Mouse (Mus musculus) spleen, adult 2 months (tissue): ENCODE results near the gene Cd83. TPM values are rescaled to one million over a fixed set of nuclear protein-coding genes. Genes with fewer than 3 reads are reported as not detected.

Experiments used
- DNase-seq, 2 experiments: peaks; one replicate each; pipeline versions ENCODE4 v3.0.0 to v3.0.0-alpha.2; 2012 to 2021; ENCODE audit warnings: low spot score in 2 of 2, low read depth in 1 of 2
- H3K27ac ChIP-seq: fragments of 200-500 bp; 2 replicates; pipeline ENCODE4 v1.5.1; 2012; ENCODE audit warnings: low read length, inconsistent platforms; ENCODE audit not compliant: insufficient read depth
- H3K27me3 ChIP-seq: fragments of 200-500 bp; 2 replicates; pipeline ENCODE4 v1.6.1; 2012; ENCODE audit warnings: mild to moderate bottlenecking, moderate library complexity, low read length, inconsistent platforms; ENCODE audit not compliant: control insufficient read depth, insufficient read depth
- H3K36me3 ChIP-seq: fragments of 200-500 bp; 2 replicates; pipeline ENCODE4 v1.6.1; 2012; ENCODE audit warnings: mild to moderate bottlenecking, low read length, inconsistent platforms; ENCODE audit not compliant: control insufficient read depth, insufficient read depth
- H3K4me1 ChIP-seq: fragments of 200-500 bp; 2 replicates; pipeline ENCODE4 v1.6.1; 2011; ENCODE audit warnings: inconsistent platforms; ENCODE audit not compliant: control insufficient read depth, insufficient read depth, insufficient read length
- H3K4me3 ChIP-seq: fragments of 200-500 bp; 2 replicates; pipeline ENCODE4 v1.5.1; 2011; ENCODE audit warnings: mild to moderate bottlenecking, inconsistent platforms; ENCODE audit not compliant: insufficient read depth, insufficient read length; ENCODE audit errors: extremely low read depth
- CTCF ChIP-seq: fragments of 200-500 bp; IDR thresholded peaks from 2 replicates; pipeline ENCODE4 v1.5.1; 2011; ENCODE audit warnings: mild to moderate bottlenecking, inconsistent platforms; ENCODE audit not compliant: insufficient read depth, insufficient read length, insufficient replicate concordance; ENCODE audit errors: extremely low read depth
- POLR2A ChIP-seq: fragments of 200-500 bp; IDR thresholded peaks from 2 replicates; pipeline ENCODE4 v1.6.1; 2011; ENCODE audit warnings: low read depth, low read length, inconsistent platforms
- WGBS: fragments of 180-500 bp; shearing (Covaris S2); methylation state at CpG from one replicate; pipeline ENCODE4 v1.1.7; 2018; 5-methylcytosine and 5-hydroxymethylcytosine counted together
- polyA plus RNA-seq: library from polyadenylated mRNA; depleted of rRNA; stranded (reverse); fragments of >200 nt; gene quantifications from 2 replicates; pipeline ENCODE4 v1.2.3, GENCODE M21; 2012

The Cd83 gene
- polyA plus RNA-seq, 1 experiment, result 38.3 TPM

GRCm38 (mm10) chr13:43774605-43775426, 9.8 kb upstream of the Cd83 start:
- H3K27me3 ChIP-seq, result no peaks in the 10 kb centered on the region
- WGBS, result 56% methylated on average over 13 of the region's 13 CpGs

GRCm38 (mm10) chr13:43775427-43775733, 9.2 kb upstream of the Cd83 start:
- no peak for TF ChIP-seq CTCF
- TF ChIP-seq POLR2A, result no peak
- WGBS, result 47% methylated on average over 2 of the region's 2 CpGs
- no peak for DNase-seq
- Histone ChIP-seq H3K36me3 (no peaks in the 10 kb centered on the region), H3K27ac (no peak overlapping the region), H3K4me1 (peaks cover 33% of the 10 kb centered on the region; the same call in 1 of the 2 replicates), H3K4me3 (no peak overlapping the region), H3K27me3 (no peaks in the 10 kb centered on the region)

More at GRCm38 (mm10) chr13:43774605-43775426, 9.8 kb upstream of the Cd83 start:
- H3K4me3 ChIP-seq, result no peak overlapping the region
- no peak for DNase-seq
- 0 out of 2 replicates have a peak overlapping the region, but pooled peaks have one; percentile 5 for H3K27ac ChIP-seq
- H3K36me3 ChIP-seq, result no peaks in the 10 kb centered on the region
- H3K4me1 ChIP-seq, result peaks cover 33% of the 10 kb centered on the region; the same call in 1 of the 2 replicates
- TF ChIP-seq CTCF (no peak), POLR2A (no peak)

GRCm38 (mm10) chr13:43777321-43778002, 7.1 kb upstream of the Cd83 start:
- Histone ChIP-seq H3K36me3 (no peaks in the 10 kb centered on the region), H3K27me3 (no peaks in the 10 kb centered on the region), H3K27ac (peak overlapping the region; percentile 65), H3K4me1 (peaks cover 33% of the 10 kb centered on the region; the same call in 1 of the 2 replicates), H3K4me3 (no peak overlapping the region)
- 62% methylated on average over 9 of the region's 9 CpGs for WGBS
- no peak for TF ChIP-seq CTCF
- TF ChIP-seq POLR2A, result no peak
- no peak for DNase-seq

- peak overlapping the region; percentile 76 for H3K27ac ChIP-seq
- no peak overlapping the region for H3K4me3 ChIP-seq
- H3K36me3 ChIP-seq, result no peaks in the 10 kb centered on the region
- H3K27me3 ChIP-seq, result no peaks in the 10 kb centered on the region
- peaks cover 33% of the 10 kb centered on the region; the same call in 1 of the 2 replicates for H3K4me1 ChIP-seq
- no peak for TF ChIP-seq CTCF
- TF ChIP-seq POLR2A, result no peak
- no peak for DNase-seq
- WGBS, result 32% methylated on average over 6 of the region's 6 CpGs
Observed at GRCm38 (mm10) chr13:43778021-43778649, 6.4 kb upstream of the Cd83 start.

GRCm38 (mm10) chr13:43778971-43779370, 5.6 kb upstream of the Cd83 start:
- Histone ChIP-seq H3K36me3 (no peaks in the 10 kb centered on the region), H3K4me3 (no peak overlapping the region), H3K27ac (no peak overlapping the region), H3K4me1 (peaks cover 33% of the 10 kb centered on the region; the same call in 1 of the 2 replicates), H3K27me3 (no peaks in the 10 kb centered on the region)
- WGBS, result 13% methylated on average over 4 of the region's 4 CpGs
- TF ChIP-seq POLR2A, result no peak
- no peak for TF ChIP-seq CTCF
- DNase-seq, result peak in 1 of 2 experiments; percentile 25

- no peak for DNase-seq
Observed at GRCm38 (mm10) chr13:43780071-43780470, 4.5 kb upstream of the Cd83 start.

More at GRCm38 (mm10) chr13:43780071-43780470, 4.5 kb upstream of the Cd83 start:
- Histone ChIP-seq H3K27me3 (no peaks in the 10 kb centered on the region), H3K36me3 (no peaks in the 10 kb centered on the region), H3K4me3 (no peak overlapping the region), H3K27ac (no peak overlapping the region), H3K4me1 (peaks cover 28% of the 10 kb centered on the region; the same call in 1 of the 2 replicates)
- 86% methylated on average over 8 of the region's 8 CpGs for WGBS
- TF ChIP-seq POLR2A (no peak), CTCF (no peak)
